Comparison of ENCODE assay signal across 25 mouse cellular contexts in the genomic region with DNA sequence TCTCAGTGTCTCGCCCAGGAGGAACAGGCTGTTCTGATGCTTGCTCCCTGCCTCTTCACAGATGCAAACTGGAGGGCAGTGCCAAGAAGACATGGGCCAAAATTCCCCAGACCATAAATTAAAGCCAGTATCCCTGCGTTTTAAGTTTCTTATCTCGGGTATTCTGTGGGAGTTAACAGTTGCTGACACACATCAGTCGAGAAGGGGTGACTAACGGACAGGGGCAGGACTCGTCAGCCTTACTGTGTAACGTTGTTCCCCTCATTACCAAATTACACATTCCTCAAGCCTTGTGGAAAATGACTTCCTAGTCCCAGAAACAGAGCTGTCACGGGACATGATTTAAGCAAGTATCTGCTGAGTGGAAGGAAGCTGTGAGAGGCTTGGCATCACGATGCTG. TPM values are rescaled to one million over a fixed set of nuclear protein-coding genes. Genes with fewer than 3 reads are reported as not detected.
DNase-seq lines count a peak whose midpoint lies in the region; ATAC-seq and TF ChIP-seq lines count a peak whose summit lies in the region.
"Had no signal": no experiment of that assay in that cellular context is flagged by ENCODE, and none has a peak within 500 bp of the region (broad histone marks: within the 10 kb centered on the region; RNA-seq: fewer than 3 reads in every experiment).

No protein-coding gene starts in this region.

- DNase-seq in kidney, adult 2 months: peak; percentile 19
- no peak for DNase-seq in kidney, postnatal 36 days
- no peak for DNase-seq in neural tube, embryonic 10.5 days (ENCODE audit: extremely low spot score, low spot score)
- no peak for DNase-seq in ovary, adult 18-20 months (ENCODE audit: low spot score)
- DNase-seq: adrenal gland, adult 8-10 months; adrenal gland, postnatal 36 days; cerebellum, adult 2 months; cerebellum, postnatal 10 days; embryo, embryonic 11 days; gastrocnemius, postnatal 36 days; heart, adult 11 months; heart, postnatal 36 days had no signal

- no peaks in the 10 kb centered on the region for H3K36me3 ChIP-seq in kidney, adult 2 months (ENCODE audit: control insufficient read depth, insufficient read depth, low read length)
- H3K36me3 ChIP-seq in neural tube, embryonic 13.5 days: no peaks in the 10 kb centered on the region
- H3K36me3 ChIP-seq: embryonic facial prominence, embryonic 15.5 days; forebrain, embryonic 10.5 days; heart, embryonic 15.5 days; hindbrain, embryonic 15.5 days had no signal

- no peak overlapping the region for H3K4me3 ChIP-seq in kidney, adult 2 months (ENCODE audit: insufficient read depth, low read depth, low read length)
- H3K4me3 ChIP-seq in neural tube, embryonic 13.5 days: no peak overlapping the region
- H3K4me3 ChIP-seq: embryonic facial prominence, embryonic 15.5 days; erythroblast, embryonic 14.5 days; forebrain, embryonic 10.5 days; heart, embryonic 15.5 days; hindbrain, embryonic 15.5 days had no signal

- 35% methylated on average over 9 of the region's 9 CpGs for WGBS in kidney, adult 2 months
- WGBS in neural tube, embryonic 13.5 days: 67% methylated on average over 9 of the region's 9 CpGs

- 0 out of 2 replicates have a peak overlapping the region, but pooled peaks have one; percentile 2 for H3K9ac ChIP-seq in neural tube, embryonic 13.5 days
- H3K9ac ChIP-seq: embryonic facial prominence, embryonic 15.5 days; heart, embryonic 15.5 days; hindbrain, embryonic 15.5 days had no signal

- 0 out of 2 replicates have a peak, but pooled peaks cover 3% of the 10 kb centered on the region for H3K4me1 ChIP-seq in kidney, adult 2 months (ENCODE audit: control insufficient read depth, insufficient read depth, low read length)
- H3K4me1 ChIP-seq in neural tube, embryonic 13.5 days (replicated peaks): no peaks in the 10 kb centered on the region; the same call in 1 of the 2 replicates
- H3K4me1 ChIP-seq: hindbrain, embryonic 15.5 days had no signal

- 0 out of 2 replicates have a peak overlapping the region, but pooled peaks have one; percentile 6 for H3K27ac ChIP-seq in kidney, adult 2 months (ENCODE audit: insufficient read depth, low read depth, low read length)
- H3K27ac ChIP-seq in neural tube, embryonic 13.5 days (replicated peaks): no peak overlapping the region
- H3K27ac ChIP-seq: embryonic facial prominence, embryonic 15.5 days; forebrain, embryonic 10.5 days; heart, embryonic 15.5 days; hindbrain, embryonic 15.5 days had no signal

- H3K4me2 ChIP-seq in neural tube, embryonic 13.5 days: no peak overlapping the region
- H3K4me2 ChIP-seq: embryonic facial prominence, embryonic 15.5 days; heart, embryonic 11.5 days; heart, embryonic 15.5 days; hindbrain, embryonic 15.5 days had no signal

- no peak for ATAC-seq in neural tube, embryonic 13.5 days (ENCODE audit: low read depth)
- ATAC-seq in common myeloid progenitor, adult 5-6 weeks (replicated peaks; ENCODE audit: low read depth, poor library complexity, severe bottlenecking): 0 out of 2 replicates have a peak, but pooled peaks have one; percentile 36
- ATAC-seq: activated CD4-positive, CD25-positive, alpha-beta regulatory T cell, adult 4 months; forebrain, embryonic 14.5 days; Patski had no signal

- TF ChIP-seq POLR2A in kidney, adult 2 months (IDR thresholded peaks at IDR 0.05; ENCODE audit: low read depth, low read length): no peak

- no peak for TF ChIP-seq CTCF in kidney, adult 2 months (conservative IDR thresholded peaks at IDR 0.05; ENCODE audit: insufficient read depth, insufficient read length, low read depth, low read length)

- H3K27me3 ChIP-seq in kidney, adult 2 months (replicated peaks; ENCODE audit: control insufficient read depth, insufficient read depth, low read length): no peaks in the 10 kb centered on the region
- no peaks in the 10 kb centered on the region for H3K27me3 ChIP-seq in neural tube, embryonic 13.5 days
- H3K27me3 ChIP-seq: heart, embryonic 15.5 days; hindbrain, embryonic 15.5 days; Patski had no signal

- no peaks in the 10 kb centered on the region for H3K9me3 ChIP-seq in neural tube, embryonic 13.5 days
- H3K9me3 ChIP-seq: embryonic facial prominence, embryonic 15.5 days; forebrain, embryonic 10.5 days; heart, embryonic 15.5 days; hindbrain, embryonic 15.5 days had no signal

RNA-seq across cellular contexts. Expression of a gene that starts 33.5 kb away (rescaled TPM):
- not detected in 2 replicates for polyA plus RNA-seq in kidney, adult 2 months (2012; rRNA removed)
- 0.48 and 0.71 TPM in 2 replicates for polyA plus RNA-seq in neural tube, embryonic 13.5 days (2015; fragmentation: Nextera tagmentation; extraction: Ambion mirVana)
- total RNA-seq in common myeloid progenitor, adult 5-6 weeks (2017): 0.27 TPM in 1 of 2 replicates, not detected in the other
- total RNA-seq: gastrocnemius, adult 8-10 months; gastrocnemius, postnatal 36 days; MEL had no signal
- polyA plus RNA-seq: activated CD4-positive, CD25-positive, alpha-beta regulatory T cell, adult 4 months; Patski had no signal

RNA-seq across cellular contexts. Expression of a gene that starts 36.0 kb away (rescaled TPM):
- polyA plus RNA-seq in kidney, adult 2 months (2012; rRNA removed): 0.04 and 0.09 TPM in 2 replicates
- 4.9 and 5.6 TPM in 2 replicates for polyA plus RNA-seq in neural tube, embryonic 13.5 days (2015; fragmentation: Nextera tagmentation; extraction: Ambion mirVana)
- total RNA-seq in common myeloid progenitor, adult 5-6 weeks (2017): not detected in 2 replicates
- total RNA-seq: gastrocnemius, postnatal 36 days; heart, postnatal 36 days; MEL had no signal
- polyA plus RNA-seq: erythroblast, embryonic 14.5 days; Patski had no signal
